Mouse (Mus musculus) myocyte (in vitro differentiated cells): ENCODE results near the gene Ifnar2. TPM values are rescaled to one million over a fixed set of nuclear protein-coding genes. Genes with fewer than 3 reads are reported as not detected.

ENCODE experiments used
- H3K27me3 ChIP-seq: one replicate; pipeline ENCODE4 v1.6.1; 2011; ENCODE audit not compliant: control insufficient read depth, insufficient read depth, insufficient read length
- H3K36me3 ChIP-seq: one replicate; pipeline ENCODE4 v1.6.1; 2011; ENCODE audit not compliant: control insufficient read depth, insufficient read depth
- H3K4me2 ChIP-seq: one replicate; pipeline ENCODE4 v1.6.1; 2011; ENCODE audit warnings: low read depth, control low read depth
- H3K4me3 ChIP-seq: one replicate; pipeline ENCODE4 v1.5.1; 2011; ENCODE audit warnings: mild to moderate bottlenecking, control low read depth, moderate library complexity
- H3K79me2 ChIP-seq: one replicate; pipeline ENCODE4 v1.6.1; 2011; ENCODE audit not compliant: control insufficient read depth, insufficient read depth
- H3ac ChIP-seq: one replicate; pipeline ENCODE4 v1.6.1; 2011; ENCODE audit not compliant: control insufficient read depth, insufficient read length
- CEBPB ChIP-seq: IDR thresholded peaks from 2 replicates; pipeline ENCODE4 v1.6.1; 2011; ENCODE audit warnings: mild to moderate bottlenecking, moderate library complexity; ENCODE audit not compliant: poor library complexity, insufficient read depth, severe bottlenecking
- E2F4 ChIP-seq: IDR thresholded peaks from one replicate; pipeline ENCODE4 v1.6.1; 2011; ENCODE audit warnings: mild to moderate bottlenecking, control low read depth, moderate library complexity; ENCODE audit not compliant: insufficient read depth
- MAX ChIP-seq: IDR thresholded peaks from one replicate; pipeline ENCODE4 v1.6.1; 2011; ENCODE audit warnings: low read depth, mild to moderate bottlenecking, control low read depth
- MYOD1 ChIP-seq, 3 experiments: IDR thresholded peaks; one replicate each; pipeline ENCODE4 v1.6.1; 2011; ENCODE audit warnings: control low read depth in 2 of 3, low read depth in 2 of 3, mild to moderate bottlenecking in 2 of 3, moderate library complexity in 1 of 3; ENCODE audit not compliant: insufficient read length in 2 of 3, control insufficient read depth in 1 of 3
- MYOG ChIP-seq, 3 experiments: IDR thresholded peaks; one replicate each; pipeline ENCODE4 v1.6.1; 2011; ENCODE audit warnings: control low read depth in 2 of 3, low read depth in 2 of 3, mild to moderate bottlenecking in 2 of 3; ENCODE audit not compliant: insufficient read length in 2 of 3, control insufficient read depth in 1 of 3, insufficient read depth in 1 of 3
- POLR2A ChIP-seq: IDR thresholded peaks from one replicate; pipeline ENCODE4 v1.6.1; 2011; ENCODE audit warnings: low read depth, mild to moderate bottlenecking, control low read depth, moderate library complexity; ENCODE audit not compliant: insufficient read length
- POLR2AphosphoS2 ChIP-seq: IDR thresholded peaks from one replicate; pipeline ENCODE4 v1.6.1; 2011; ENCODE audit warnings: low read depth, control low read depth; ENCODE audit not compliant: insufficient read length
- REST ChIP-seq: IDR thresholded peaks from one replicate; pipeline ENCODE4 v1.6.1; 2011; ENCODE audit warnings: mild to moderate bottlenecking, control low read depth, moderate library complexity; ENCODE audit not compliant: insufficient read depth, insufficient read length
- SRF ChIP-seq: IDR thresholded peaks from one replicate; pipeline ENCODE4 v1.6.1; 2011; ENCODE audit warnings: low read depth; ENCODE audit not compliant: control insufficient read depth, insufficient read length
- TCF12 ChIP-seq: IDR thresholded peaks from one replicate; pipeline ENCODE4 v1.6.1; 2011; ENCODE audit warnings: mild to moderate bottlenecking, control low read depth; ENCODE audit not compliant: poor library complexity, insufficient read depth, severe bottlenecking
- TCF3 ChIP-seq: IDR thresholded peaks from one replicate; pipeline ENCODE4 v1.6.1; 2011; ENCODE audit warnings: low read depth, control low read depth; ENCODE audit not compliant: insufficient read length
- USF1 ChIP-seq: IDR thresholded peaks from one replicate; pipeline ENCODE4 v1.6.1; 2011; ENCODE audit warnings: low read depth, mild to moderate bottlenecking, control low read depth, moderate library complexity
- polyA plus RNA-seq: library from polyadenylated mRNA; unstranded; fragments of >200 nt; fragmentation: generic; extraction: Trizol; gene quantifications from one replicate; pipeline ENCODE4 v1.2.1, GENCODE M21; 2012; ENCODE audit warnings: missing spikeins

Gene Ifnar2
- polyA plus RNA-seq, 1 experiment: 47.0 TPM

DNA sequence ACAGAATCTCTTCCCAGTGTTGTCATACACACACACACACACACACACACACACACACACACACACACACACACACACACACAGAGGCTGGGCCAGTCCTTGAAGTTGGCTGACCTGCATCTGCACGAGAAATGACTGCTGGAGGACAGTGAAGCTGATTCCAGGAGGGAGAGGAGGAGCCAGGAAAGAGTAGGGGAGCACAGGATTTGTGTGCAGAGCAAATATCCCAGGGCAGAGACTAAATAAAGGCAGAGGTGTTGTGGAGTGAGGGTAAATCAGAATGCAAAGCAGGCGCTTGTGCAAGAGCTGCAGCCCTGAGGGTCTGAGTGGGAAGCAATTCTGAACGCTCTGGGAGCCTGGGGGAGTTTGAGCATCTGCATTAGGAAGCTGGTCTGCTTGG is 12.4 kb upstream of the Ifnar2 start:
- Histone ChIP-seq H3K36me3 (no peaks in the 10 kb centered on the region), H3K79me2 (no peaks in the 10 kb centered on the region), H3K4me3 (no peak overlapping the region), H3K27me3 (peaks cover 18% of the 10 kb centered on the region), H3ac (no peak overlapping the region), H3K4me2 (no peak overlapping the region)
- no peak for TF ChIP-seq USF1
- TF ChIP-seq POLR2AphosphoS2: no peak
- TF ChIP-seq POLR2A: no peak
- TF ChIP-seq TCF12: no peak
- no peak for TF ChIP-seq MYOD1 (IDR thresholded peaks at IDR 0.05; ENCODE audit: control insufficient read depth in 1 of 3, insufficient read length in 2 of 3, low read depth in 2 of 3)
- no peak for TF ChIP-seq E2F4
- no peak for TF ChIP-seq MAX
- TF ChIP-seq MYOG (IDR thresholded peaks at IDR 0.05; ENCODE audit: control insufficient read depth in 1 of 3, insufficient read depth in 1 of 3, insufficient read length in 2 of 3, low read depth in 2 of 3): no peak
- no peak for TF ChIP-seq CEBPB
- TF ChIP-seq REST: no peak
- no peak for TF ChIP-seq SRF
- TF ChIP-seq TCF3: no peak

DNA sequence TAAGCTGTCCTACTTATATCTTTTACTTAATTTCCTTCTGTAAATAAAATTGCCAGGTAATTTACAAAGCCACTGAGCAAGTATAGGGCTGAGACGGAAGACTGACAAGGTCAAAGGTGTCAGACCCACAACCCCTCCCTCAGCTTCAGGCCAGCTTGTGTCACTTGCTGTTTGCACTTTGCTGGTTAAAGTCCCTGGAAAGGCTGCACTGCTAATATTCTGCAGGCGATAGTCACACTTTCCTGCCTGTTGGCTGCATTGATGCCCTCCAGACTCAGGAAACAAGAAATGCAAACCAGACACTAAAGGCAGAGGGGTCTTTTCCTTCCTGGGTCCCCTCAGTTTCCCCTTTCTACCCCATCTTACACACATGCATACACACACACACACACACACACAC is 10.6 kb upstream of the Ifnar2 start:
- Histone ChIP-seq H3K4me3 (no peak overlapping the region), H3K79me2 (no peaks in the 10 kb centered on the region), H3K27me3 (peaks cover 15% of the 10 kb centered on the region), H3K4me2 (no peak overlapping the region), H3K36me3 (no peaks in the 10 kb centered on the region), H3ac (no peak overlapping the region)
- TF ChIP-seq TCF12 (no peak), REST (no peak), E2F4 (no peak), MYOG (IDR thresholded peaks at IDR 0.05; ENCODE audit: control insufficient read depth in 1 of 3, insufficient read depth in 1 of 3, insufficient read length in 2 of 3, low read depth in 2 of 3) (no peak), TCF3 (no peak), USF1 (no peak), POLR2AphosphoS2 (no peak), MYOD1 (IDR thresholded peaks at IDR 0.05; ENCODE audit: control insufficient read depth in 1 of 3, insufficient read length in 2 of 3, low read depth in 2 of 3) (no peak), MAX (no peak), SRF (no peak), POLR2A (no peak)

DNA sequence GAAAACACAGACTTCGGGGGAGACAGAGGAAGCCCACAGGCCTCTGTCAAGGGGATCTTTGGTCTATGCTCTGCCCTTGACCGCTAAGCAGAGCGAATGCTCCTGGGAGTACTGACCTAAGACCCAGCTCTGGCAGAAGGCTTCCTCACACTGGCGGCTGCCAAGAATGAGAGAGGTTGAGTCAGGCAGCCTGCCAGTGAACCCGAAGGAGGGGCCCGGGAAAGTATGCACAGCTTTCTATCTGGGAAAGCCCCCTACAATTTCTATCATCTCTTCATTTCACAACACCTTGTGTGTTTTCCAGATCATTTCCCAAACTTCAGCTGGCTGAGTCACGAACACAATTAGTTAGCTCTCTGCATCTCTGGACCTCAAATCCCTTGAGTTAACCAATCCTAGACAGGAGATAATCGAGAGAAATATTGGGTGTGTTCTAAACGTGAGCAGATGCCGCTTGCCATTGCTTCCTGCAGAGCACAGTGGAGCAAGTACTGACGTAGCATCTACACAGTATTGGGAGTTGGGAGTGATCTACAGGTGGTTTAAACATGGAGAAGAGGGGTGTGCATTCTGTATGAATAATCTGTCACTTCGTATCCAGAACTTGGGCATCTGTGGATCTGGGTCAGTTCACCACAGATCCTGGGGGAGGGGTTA is 9.8 kb upstream of the Ifnar2 start:
- Histone ChIP-seq H3K36me3 (no peaks in the 10 kb centered on the region), H3K27me3 (peaks cover 10% of the 10 kb centered on the region), H3K4me2 (peak overlapping the region; percentile 38), H3K79me2 (no peaks in the 10 kb centered on the region), H3ac (no peak overlapping the region), H3K4me3 (no peak overlapping the region)
- TF ChIP-seq MYOG (IDR thresholded peaks at IDR 0.05; ENCODE audit: control insufficient read depth in 1 of 3, insufficient read depth in 1 of 3, insufficient read length in 2 of 3, low read depth in 2 of 3) (no peak), E2F4 (no peak), POLR2A (no peak), USF1 (no peak), TCF12 (no peak), SRF (no peak)

DNA sequence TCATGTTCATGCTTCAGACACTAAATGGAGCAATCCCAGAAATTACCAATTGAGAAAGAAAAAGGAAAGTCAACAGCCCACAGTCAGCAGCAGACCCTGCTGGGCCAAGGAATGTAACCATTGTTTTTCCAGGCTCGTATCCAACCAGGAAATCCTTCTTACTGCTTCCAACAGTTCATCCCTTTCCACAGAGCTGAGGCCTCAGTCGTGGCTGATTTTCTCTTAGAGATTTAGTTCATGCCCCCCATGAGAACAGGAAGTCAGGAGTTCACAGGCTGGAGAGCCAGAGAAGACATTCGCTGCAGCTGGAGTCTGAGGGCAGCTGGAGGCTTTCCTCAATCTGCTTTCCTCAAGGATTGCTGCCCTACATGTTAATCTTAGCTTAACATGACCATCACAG is 9.1 kb upstream of the Ifnar2 start:
- no peaks in the 10 kb centered on the region for H3K36me3 ChIP-seq
- no peak for TF ChIP-seq MYOD1 (IDR thresholded peaks at IDR 0.05; ENCODE audit: control insufficient read depth in 1 of 3, insufficient read length in 2 of 3, low read depth in 2 of 3)
- TF ChIP-seq SRF: no peak
- TF ChIP-seq REST: no peak
- TF ChIP-seq MYOG (IDR thresholded peaks at IDR 0.05; ENCODE audit: control insufficient read depth in 1 of 3, insufficient read depth in 1 of 3, insufficient read length in 2 of 3, low read depth in 2 of 3): no peak
- TF ChIP-seq CEBPB: no peak
- H3K4me2 ChIP-seq: peak overlapping the region; percentile 38

DNA sequence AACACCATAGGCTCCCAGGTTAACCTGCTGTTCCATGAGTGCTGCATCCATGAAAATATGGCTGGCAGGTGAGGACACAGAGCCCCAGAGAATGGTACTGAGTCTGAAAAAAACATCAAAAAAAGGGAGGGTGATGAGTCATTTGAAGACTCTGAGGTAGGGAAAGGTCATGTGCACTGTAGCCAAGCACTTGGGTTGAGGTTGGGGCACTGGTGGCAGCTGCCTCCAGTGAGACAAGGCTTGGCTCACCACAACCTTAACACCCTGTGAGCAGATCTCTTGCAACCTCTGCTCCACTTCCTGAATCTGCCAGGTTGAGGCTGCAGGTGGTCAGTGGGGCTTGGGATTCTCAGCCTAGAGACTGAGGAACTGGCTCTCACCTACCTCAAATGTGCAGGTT is 6.0 kb upstream of the Ifnar2 start:
- Histone ChIP-seq H3K4me2 (no peak overlapping the region), H3K36me3 (no peaks in the 10 kb centered on the region), H3K4me3 (no peak overlapping the region), H3K27me3 (no peaks in the 10 kb centered on the region), H3ac (no peak overlapping the region), H3K79me2 (no peaks in the 10 kb centered on the region)
- TF ChIP-seq MYOD1 (IDR thresholded peaks at IDR 0.05; ENCODE audit: control insufficient read depth in 1 of 3, insufficient read length in 2 of 3, low read depth in 2 of 3) (peak in 1 of 3 experiments; percentile 30), USF1 (no peak), POLR2AphosphoS2 (no peak), E2F4 (no peak), POLR2A (no peak), MYOG (IDR thresholded peaks at IDR 0.05; ENCODE audit: control insufficient read depth in 1 of 3, insufficient read depth in 1 of 3, insufficient read length in 2 of 3, low read depth in 2 of 3) (peak in 1 of 3 experiments; percentile 53), SRF (no peak), REST (no peak), MAX (no peak)

More for the DNA sequence above, 9.1 kb upstream of the Ifnar2 start:
- H3ac ChIP-seq: no peak overlapping the region
- no peaks in the 10 kb centered on the region for H3K79me2 ChIP-seq
- H3K27me3 ChIP-seq: peaks cover 7% of the 10 kb centered on the region
- no peak overlapping the region for H3K4me3 ChIP-seq
